Mouse (Mus musculus) hematopoietic stem cell, adult 5-6 weeks (primary cell): ENCODE data around the gene Mfsd2b. TPM values are rescaled to one million over a fixed set of nuclear protein-coding genes. Genes with fewer than 3 reads are reported as not detected.

ENCODE experiments used
- ATAC-seq, 2 experiments: fragments of 125-278 bp in 1 of 2; replicated peaks in 1 of 2; 2 replicates each; pipeline ENCODE4 v1.8.0; 2016 to 2017; ENCODE audit warnings: inconsistent platforms in 2 of 2, mild to moderate bottlenecking in 2 of 2, moderate number of reproducible peaks in 2 of 2, low read depth in 1 of 2, moderate TSS enrichment in 1 of 2; ENCODE audit not compliant: low FRiP score in 2 of 2, poor library complexity in 2 of 2, severe bottlenecking in 2 of 2, insufficient read depth in 1 of 2, low TSS enrichment in 1 of 2
- total RNA-seq: library from RNA; stranded (forward); fragments of 172-1452, 232-1000 nt; gene quantifications from 2 replicates; pipeline ENCODE4 v1.2.3, GENCODE M21; 2017

The Mfsd2b gene
- total RNA-seq, 1 experiment from 2014 or later, result 22.7 TPM

DNA sequence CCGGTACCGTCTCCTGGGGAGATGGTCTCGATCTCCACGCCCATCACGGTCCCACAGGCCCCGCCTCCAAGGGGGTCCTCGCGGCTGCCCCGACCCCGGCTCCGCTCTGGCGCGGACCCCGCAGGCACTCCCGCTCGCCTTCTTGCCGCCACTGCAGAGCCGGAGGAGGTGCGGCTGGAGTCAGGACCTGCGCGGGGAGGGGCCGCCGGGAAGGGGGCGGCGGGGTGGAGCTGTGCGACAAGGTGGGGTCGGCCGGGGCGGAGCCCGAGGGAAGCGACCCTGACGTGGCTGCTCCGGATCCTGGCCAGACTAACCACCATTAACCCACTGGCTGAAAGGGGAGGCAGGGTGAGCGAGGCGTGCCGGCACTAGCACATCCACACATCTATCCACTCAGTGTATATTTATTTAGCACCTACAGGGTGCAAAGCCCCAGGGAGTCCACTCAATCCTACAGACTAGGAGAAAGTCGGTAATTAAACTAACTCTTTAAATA, 32.7 kb downstream of the Mfsd2b start, which contains the start of gene Fkbp1b:
Gene Fkbp1b (minus strand): TSS at position 200 of the 496 bp plus-strand sequence.
- ATAC-seq, result peak; percentile 37 to 46; a peak in 3 of 4 replicates

DNA sequence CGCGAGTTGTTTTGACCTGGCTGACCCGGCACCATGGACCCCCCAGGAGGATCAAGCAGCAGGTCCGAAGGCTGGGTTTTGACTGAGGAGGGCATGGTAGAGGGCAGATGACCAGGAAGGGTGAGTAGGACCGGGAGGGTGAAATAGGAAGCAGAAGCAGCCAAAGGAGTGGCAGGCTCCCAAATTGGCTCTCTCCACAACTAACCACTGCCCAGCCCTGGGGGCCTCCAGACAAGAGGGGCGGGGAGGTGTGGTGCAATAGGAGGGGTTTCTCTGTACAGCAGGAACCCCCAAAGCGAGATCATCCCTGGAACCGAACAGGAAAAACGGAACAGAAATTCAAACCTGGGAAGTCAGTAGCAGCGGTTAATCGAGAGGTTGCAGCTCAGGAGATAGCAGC, 33.4 kb downstream of the Mfsd2b start:
- no peak for ATAC-seq

DNA sequence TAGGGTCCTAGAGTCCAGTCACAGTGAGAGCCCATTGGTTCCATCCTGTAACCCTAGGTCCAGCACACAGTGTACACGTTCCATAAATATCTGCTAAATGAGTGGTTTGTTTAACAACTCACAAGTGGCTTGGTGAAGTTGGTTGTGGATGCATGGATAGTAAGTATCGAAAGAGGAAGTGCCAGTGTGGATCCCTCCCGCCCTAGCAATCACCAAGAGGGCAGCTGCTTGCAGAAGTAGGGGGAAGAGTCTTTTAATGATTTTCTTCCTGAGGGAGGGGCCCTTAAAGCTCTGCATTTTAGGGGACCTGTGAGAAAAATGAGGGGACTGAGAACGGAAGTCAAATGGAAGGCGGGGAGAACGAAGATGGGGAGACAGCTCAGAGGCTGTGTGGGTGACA, 34.1 kb downstream of the Mfsd2b start:
- peak in 1 of 2 experiments; percentile 15; a peak in 1 of 4 replicates for ATAC-seq

DNA sequence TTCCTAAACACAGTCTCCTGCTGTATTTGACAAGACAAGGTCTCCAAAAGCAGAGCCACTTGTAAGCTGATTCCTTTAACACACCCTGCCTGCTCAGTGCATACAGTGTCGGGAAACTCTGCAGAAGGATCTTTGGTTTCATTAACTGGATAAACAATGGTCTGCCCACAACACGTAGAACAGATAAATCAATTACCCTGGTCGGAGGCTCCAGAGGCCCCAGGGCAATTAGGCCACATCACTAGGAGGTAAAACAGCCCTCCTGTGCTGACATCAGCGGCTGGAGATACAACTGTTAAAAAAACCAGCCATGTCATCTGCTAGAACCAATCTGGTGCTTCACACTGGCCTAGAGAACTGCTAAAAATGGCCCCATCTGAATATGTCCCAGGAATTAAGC, 37.2 kb downstream of the Mfsd2b start:
- no peak for ATAC-seq

DNA sequence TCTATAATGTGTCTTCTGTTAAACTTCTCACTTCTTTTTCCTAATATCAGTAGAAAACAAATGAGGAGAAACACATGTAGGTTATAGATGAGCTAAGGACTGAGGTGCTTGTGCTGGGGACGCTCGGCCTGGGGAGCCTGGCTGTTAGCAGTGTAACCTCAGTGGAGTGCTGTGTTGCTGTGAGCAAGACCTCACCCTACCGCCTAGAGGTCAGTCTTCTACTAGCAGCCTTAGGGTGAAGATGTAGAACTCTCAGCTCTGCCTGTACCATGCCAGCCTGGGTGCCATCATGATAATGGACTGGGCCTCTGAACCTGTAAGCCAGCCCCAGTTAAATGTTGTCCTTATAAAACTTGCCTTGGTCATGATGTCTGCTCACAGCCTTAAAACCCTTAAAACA, 46.9 kb downstream of the Mfsd2b start:
- no peak for ATAC-seq

DNA sequence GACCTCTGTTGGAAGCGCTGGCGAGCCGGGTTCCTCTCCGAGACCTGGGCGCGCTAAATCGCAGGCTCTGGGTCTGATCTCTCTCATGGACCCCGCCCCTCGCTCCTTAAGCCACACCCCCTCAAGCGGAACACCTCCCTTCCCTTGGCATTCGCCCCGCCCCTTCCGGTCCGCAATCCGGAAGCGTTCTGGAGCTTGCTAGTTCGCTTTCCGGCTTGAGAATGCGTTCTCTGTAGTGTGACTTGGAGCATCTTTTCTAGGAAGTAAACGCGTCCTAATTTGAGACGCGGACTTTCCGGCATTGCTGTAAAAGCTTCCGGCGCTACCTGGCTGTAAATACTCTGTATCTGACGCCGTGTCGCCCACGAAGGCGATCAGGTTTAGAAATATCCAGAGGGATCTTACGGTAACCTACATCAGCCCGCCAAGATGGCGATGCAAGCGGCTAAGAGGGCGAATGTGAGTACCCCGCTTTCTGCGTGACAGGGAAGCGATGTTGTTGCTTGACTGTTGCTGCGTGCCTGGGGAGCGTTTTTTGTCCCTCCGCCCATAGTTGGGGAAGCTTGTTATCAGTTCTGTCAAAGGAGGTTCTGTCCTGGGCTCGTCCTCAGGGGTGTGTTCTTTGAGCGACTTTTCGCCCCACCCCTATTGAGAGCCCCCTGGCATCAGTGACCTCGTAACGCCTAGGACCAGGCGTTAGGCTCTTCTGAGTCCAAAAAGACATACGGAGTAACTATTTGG, 56.6 kb downstream of the Mfsd2b start, which contains the start of gene Sf3b6:
Gene Sf3b6 (plus strand): TSS at position 184 of the 741 bp plus-strand sequence.
- ATAC-seq, result peak; percentile 95 to 98

DNA sequence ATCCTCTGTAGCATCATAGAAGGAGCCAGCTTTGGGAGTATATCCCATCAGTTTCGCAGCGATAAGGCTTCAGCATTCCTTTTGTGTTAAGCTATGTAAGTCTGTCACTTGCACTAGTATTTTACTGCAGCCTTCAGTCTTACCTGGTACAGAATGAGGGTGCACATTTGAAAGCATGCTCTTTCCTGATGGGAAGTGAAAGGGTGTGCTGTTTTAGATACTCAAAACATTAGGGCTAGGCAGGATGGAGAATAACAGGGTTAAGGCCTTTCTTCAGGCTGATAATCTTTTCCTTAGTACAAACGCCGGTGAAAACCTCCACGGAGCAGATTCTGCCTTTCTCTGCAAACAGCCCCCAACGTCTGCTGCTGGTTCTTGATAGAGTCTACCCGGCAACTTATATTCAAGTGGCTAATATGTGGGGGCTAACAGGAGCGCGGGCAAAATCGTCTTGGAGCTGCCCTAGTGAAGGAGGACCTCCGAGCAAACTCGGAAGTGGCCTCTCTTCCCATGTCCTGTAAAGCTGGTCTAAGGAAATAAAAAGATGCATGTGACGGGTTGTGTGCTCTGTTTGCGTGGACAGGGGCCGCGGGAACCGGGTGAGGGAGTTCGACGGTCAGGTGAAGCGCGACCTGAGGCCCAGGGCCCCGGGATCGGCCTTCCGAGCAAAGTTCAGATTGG, 57.3 kb downstream of the Mfsd2b start:
- ATAC-seq, result peak; percentile 22 to 38; a peak in 3 of 4 replicates

DNA sequence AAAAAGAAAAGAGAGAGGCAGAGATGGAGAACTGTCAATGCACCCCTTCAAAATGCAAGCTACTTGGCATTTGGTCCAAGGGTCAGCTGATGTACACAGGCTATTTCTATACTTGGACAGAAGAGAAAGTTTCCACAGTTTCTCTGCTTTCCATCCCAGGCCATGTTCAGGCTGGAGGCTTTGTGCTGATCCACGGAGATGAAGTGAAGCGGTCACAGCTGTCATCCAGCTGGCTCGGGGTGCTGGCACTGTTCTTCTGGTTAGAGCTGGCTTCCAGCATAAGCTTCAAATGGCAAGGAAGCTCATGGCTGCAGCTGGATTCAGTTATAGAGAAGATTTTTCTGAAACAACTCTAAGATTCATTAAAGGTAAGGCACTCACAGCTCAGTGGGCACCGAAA, 60.5 kb downstream of the Mfsd2b start:
- ATAC-seq, result no peak

Other genes starting within 250 kb of the Mfsd2b start
- not detected in 2 replicates for gene Fam228a, start 135.9 kb downstream of the Mfsd2b start, total RNA-seq
- 1.5 and 3.5 TPM in 2 replicates for gene Pfn4, start 105.3 kb downstream of the Mfsd2b start, total RNA-seq
- gene Fam228b, start 105.1 kb downstream of the Mfsd2b start, total RNA-seq, result 0.79 and 3.5 TPM in 2 replicates
- gene Sf3b6, start 56.8 kb downstream of the Mfsd2b start, total RNA-seq, result 145 and 178 TPM in 2 replicates
- gene Fkbp1b, start 32.8 kb downstream of the Mfsd2b start, total RNA-seq, result 2.0 and 4.0 TPM in 2 replicates
- 10.7 and 16.7 TPM in 2 replicates for gene Wdcp, start 31.1 kb downstream of the Mfsd2b start, total RNA-seq
- 55.7 and 61.0 TPM in 2 replicates for gene Ubxn2a, start 33.3 kb upstream of the Mfsd2b start, total RNA-seq
- gene Atad2b, start 43.0 kb upstream of the Mfsd2b start, total RNA-seq, result 40.0 and 48.1 TPM in 2 replicates